Mouse (Mus musculus) bone marrow, adult 2 months (tissue): ENCODE measurements around the gene Itgb4. TPM values are rescaled to one million over a fixed set of nuclear protein-coding genes. Genes with fewer than 3 reads are reported as not detected.

ENCODE experiments used
- H3K27ac ChIP-seq: fragments of 200-500 bp; 2 replicates; pipeline ENCODE4 v1.5.1; 2012; ENCODE audit warnings: low read depth, mild to moderate bottlenecking, control low read depth, inconsistent platforms, low read length; ENCODE audit not compliant: control insufficient read depth, poor library complexity, insufficient read depth
- H3K4me1 ChIP-seq: fragments of 200-500 bp; 2 replicates; pipeline ENCODE4 v1.6.1; 2011; ENCODE audit warnings: low read length; ENCODE audit not compliant: control insufficient read depth, insufficient read depth
- H3K4me3 ChIP-seq: fragments of 200-500 bp; replicated peaks from 2 replicates; pipeline ENCODE3; 2011; ENCODE audit warnings: mild to moderate bottlenecking, low read depth, low read length, control low read depth; ENCODE audit not compliant: control insufficient read depth
- CTCF ChIP-seq: fragments of 200-500 bp; IDR thresholded peaks from 2 replicates; pipeline ENCODE4 v1.5.1; 2011; ENCODE audit warnings: low read length, control low read depth; ENCODE audit not compliant: control insufficient read depth, insufficient read depth
- POLR2A ChIP-seq: fragments of 200-500 bp; IDR thresholded peaks from 2 replicates; pipeline ENCODE4 v1.6.1; 2011; ENCODE audit warnings: low read depth, mild to moderate bottlenecking, control low read depth, low read length, borderline replicate concordance; ENCODE audit not compliant: control insufficient read depth
- WGBS: fragments of 180-500 bp; shearing (Covaris S2); methylation state at CpG from one replicate; pipeline ENCODE4 v1.1.7; 2018; 5-methylcytosine and 5-hydroxymethylcytosine counted together
- polyA plus RNA-seq: library from polyadenylated mRNA; stranded (reverse); fragments of >200 nt; gene quantifications from 2 replicates; pipeline ENCODE4 v1.2.4, GENCODE M21; 2011; ENCODE audit warnings: low replicate concordance; ENCODE audit not compliant: missing spikeins, insufficient read depth, insufficient read length

The Itgb4 gene
- polyA plus RNA-seq, 1 experiment, result 1.7 TPM

GRCm38 (mm10) chr11:116001725-116002124 is 27.2 kb downstream of the Itgb4 start:
- no peak overlapping the region for H3K27ac ChIP-seq
- TF ChIP-seq CTCF, result no peak
- TF ChIP-seq POLR2A, result no peak
- 55% methylated on average over 6 of the region's 6 CpGs for WGBS
- peaks cover 2% of the 10 kb centered on the region for H3K4me1 ChIP-seq
- no peak overlapping the region for H3K4me3 ChIP-seq

GRCm38 (mm10) chr11:116002894-116003293 is 28.4 kb downstream of the Itgb4 start:
- 85% methylated on average over 3 of the region's 3 CpGs for WGBS
- Histone ChIP-seq H3K27ac (no peak overlapping the region), H3K4me3 (no peak overlapping the region), H3K4me1 (peaks cover 2% of the 10 kb centered on the region)
- TF ChIP-seq POLR2A (no peak), CTCF (no peak)

- H3K4me1 ChIP-seq, result peaks cover 2% of the 10 kb centered on the region
- 8% methylated on average over 8 of the region's 8 CpGs for whole genome bisulfite sequencing
- peak overlapping the region; percentile 2; the same call in 1 of the 2 replicates for H3K27ac ChIP-seq
- H3K4me3 ChIP-seq, result peak overlapping the region; percentile 47
- TF ChIP-seq POLR2A, result no peak
- TF ChIP-seq CTCF, result no peak
Observed at GRCm38 (mm10) chr11:116004186-116004823, 29.8 kb downstream of the Itgb4 start.

GRCm38 (mm10) chr11:116004840-116005700 is 30.6 kb downstream of the Itgb4 start:
- Histone ChIP-seq H3K4me1 (peaks cover 2% of the 10 kb centered on the region), H3K4me3 (peak overlapping the region; percentile 47), H3K27ac (peak overlapping the region; percentile 16; the same call in 1 of the 2 replicates)
- WGBS, result 5% methylated on average over 54 of the region's 54 CpGs
- TF ChIP-seq POLR2A (peak; percentile 9; the same call in 1 of the 2 replicates), CTCF (peak; percentile 62)

GRCm38 (mm10) chr11:116005701-116006419 is 31.4 kb downstream of the Itgb4 start:
- TF ChIP-seq CTCF (no peak), POLR2A (no peak)
- no peak overlapping the region for H3K27ac ChIP-seq
- peaks cover 2% of the 10 kb centered on the region for H3K4me1 ChIP-seq
- no peak overlapping the region for H3K4me3 ChIP-seq
- WGBS, result 73% methylated on average over 9 of the region's 9 CpGs

GRCm38 (mm10) chr11:116007095-116007850 is 32.8 kb downstream of the Itgb4 start:
- WGBS, result 91% methylated on average over 28 of the region's 28 CpGs
- TF ChIP-seq POLR2A (no peak), CTCF (no peak)
- no peak overlapping the region for H3K4me3 ChIP-seq
- H3K4me1 ChIP-seq, result peaks cover 2% of the 10 kb centered on the region
- no peak overlapping the region for H3K27ac ChIP-seq

- peaks cover 2% of the 10 kb centered on the region for H3K4me1 ChIP-seq
- WGBS, result 88% methylated on average over 11 of the region's 11 CpGs
- no peak overlapping the region for H3K27ac ChIP-seq
- no peak for TF ChIP-seq POLR2A
- TF ChIP-seq CTCF, result no peak
- no peak overlapping the region for H3K4me3 ChIP-seq
Observed at GRCm38 (mm10) chr11:116008411-116008810, 33.9 kb downstream of the Itgb4 start.
